Mouse (Mus musculus): ENCODE measurements at regions not wholly inside any gene's neighbourhood (a gene's known extent, or its start where the extent isn't known, plus 50 kb on each side); places are given as distances from the start of the nearest gene placed in this dataset.

DNA sequence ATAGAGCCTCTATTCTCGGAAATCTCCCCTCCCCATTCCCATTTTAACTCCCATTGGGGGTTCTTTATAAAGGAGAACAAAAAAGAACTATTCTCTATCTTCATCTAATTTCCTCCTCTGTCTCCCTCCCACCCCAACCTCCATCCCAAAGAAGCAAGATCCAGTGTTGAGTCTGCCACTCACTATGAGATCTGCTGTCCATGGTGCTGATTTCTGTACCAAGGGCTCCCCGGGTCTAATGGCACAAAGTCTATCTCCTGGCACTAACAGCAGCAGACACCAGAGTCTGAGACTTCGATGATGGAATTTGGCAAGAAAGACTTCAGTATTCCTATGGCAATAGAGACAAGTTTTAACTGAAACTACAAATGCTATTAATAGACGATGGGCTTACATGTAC lies 68.7 kb upstream of the E2f7 start:
- no peaks in the 10 kb centered on the region for H3K4me1 ChIP-seq (ENCODE audit: control insufficient read depth, insufficient read depth, low read length)
- no peaks in the 10 kb centered on the region for H3K36me3 ChIP-seq (ENCODE audit: control insufficient read depth, insufficient read depth, low read length)
- no peaks in the 10 kb centered on the region for H3K27me3 ChIP-seq (ENCODE audit: control insufficient read depth, insufficient read depth, low read length)
- DNase-seq (ENCODE audit: low spot score) (peak; percentile 78), ATAC-seq (ENCODE audit: insufficient number of reproducible peaks, low FRiP score, low TSS enrichment, low read depth) (peak; percentile 51; the same call in 1 of the 2 replicates)
- no peak overlapping the region for H3K27ac ChIP-seq (replicated peaks; ENCODE audit: low read depth, low read length)
- H3K4me2 ChIP-seq (ENCODE audit: low read depth, severe bottlenecking), result no peak overlapping the region
- H3K9me3 ChIP-seq (ENCODE audit: control insufficient read depth, low read length), result no peaks in the 10 kb centered on the region
- 73% methylated on average over 4 of the region's 4 CpGs for WGBS
- H3K4me3 ChIP-seq (ENCODE audit: low read depth, low read length), result no peak overlapping the region
- H3K9ac ChIP-seq (ENCODE audit: low read length), result no peak overlapping the region
